Mouse (Mus musculus) embryonic fibroblast, embryonic 13.5 days (primary cell): ENCODE measurements around the gene Olfr766-ps1.

Source experiments
- CTCF ChIP-seq: IDR thresholded peaks from 2 replicates; pipeline ENCODE4 v1.5.1; 2011; ENCODE audit warnings: mild to moderate bottlenecking, control low read depth, low read length, moderate library complexity, borderline replicate concordance; ENCODE audit not compliant: insufficient read depth
- POLR2A ChIP-seq: IDR thresholded peaks from 2 replicates; pipeline ENCODE4 v1.6.1; 2011; ENCODE audit warnings: low read depth, mild to moderate bottlenecking, control low read depth, low read length, moderate library complexity

- TF ChIP-seq CTCF (no peak), POLR2A (no peak)
Measured at GRCm38 (mm10) chr10:129068877-129069276, at the start of gene Olfr766-ps1.
